Mouse (Mus musculus): ENCODE results near the gene Tdgf1.

The Tdgf1 gene

GRCm38 (mm10) chr9:110953550-110954461, 7.8 kb upstream of the Tdgf1 start:
- DNase-seq, result peak; percentile 98

GRCm38 (mm10) chr9:110952931-110953549, 7.1 kb upstream of the Tdgf1 start:
- no peak for DNase-seq

- peak; percentile 95 for DNase-seq
Observed at GRCm38 (mm10) chr9:110952398-110952797, 6.4 kb upstream of the Tdgf1 start.

DNA sequence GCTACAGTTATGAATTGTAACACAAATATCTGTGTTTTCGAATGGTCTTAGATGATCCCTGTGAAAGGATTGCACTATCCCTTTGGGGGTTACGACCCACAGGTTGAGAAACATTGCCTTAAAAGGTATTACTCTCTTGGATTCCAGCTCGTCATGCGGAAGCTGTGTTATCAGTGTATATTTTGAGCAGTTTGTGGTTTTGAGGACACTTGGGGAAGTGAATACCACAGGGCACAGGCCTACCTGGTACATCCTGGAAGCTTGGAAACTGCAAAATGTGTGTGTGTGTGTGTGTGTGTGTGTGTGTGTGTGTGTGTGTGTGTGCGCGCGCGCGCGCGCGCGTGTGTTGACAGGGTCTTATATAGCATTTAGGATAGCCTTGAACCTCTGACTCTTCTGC, 5.9 kb upstream of the Tdgf1 start:
- DNase-seq, result peak; percentile 63

GRCm38 (mm10) chr9:110951397-110951796, 5.4 kb upstream of the Tdgf1 start, which contains the start of gene Lrrc2:
TSS of gene Lrrc2 (plus strand) at chr9:110951545.
- DNase-seq, result no peak

- peak; percentile 70 for DNase-seq
Observed at GRCm38 (mm10) chr9:110950109-110950508, 4.2 kb upstream of the Tdgf1 start.

DNA sequence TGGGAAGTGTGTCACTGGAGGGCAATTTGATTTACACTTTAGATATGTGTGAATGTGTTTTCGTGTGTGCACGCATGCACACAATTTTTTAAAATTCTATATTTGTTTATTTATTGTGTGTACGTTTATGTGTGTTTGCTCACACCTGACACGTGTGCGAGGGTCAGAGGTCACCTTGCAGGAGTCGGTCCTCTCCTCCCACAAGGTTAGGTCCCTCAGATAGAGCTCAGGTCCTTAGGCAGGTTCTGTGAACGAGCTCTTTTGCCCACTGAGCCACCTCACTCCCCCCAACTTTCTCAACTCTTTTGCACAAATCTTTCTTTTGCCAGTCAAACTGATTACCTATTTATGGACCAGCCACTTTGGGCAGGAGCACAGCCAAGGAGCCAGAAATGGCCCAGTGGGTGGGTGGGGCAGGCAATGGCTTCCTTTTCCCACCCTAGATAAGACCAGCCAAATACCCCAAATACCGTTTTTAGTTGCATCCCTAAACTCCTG, 2.9 kb upstream of the Tdgf1 start:
- DNase-seq, result peak; percentile 84

DNA sequence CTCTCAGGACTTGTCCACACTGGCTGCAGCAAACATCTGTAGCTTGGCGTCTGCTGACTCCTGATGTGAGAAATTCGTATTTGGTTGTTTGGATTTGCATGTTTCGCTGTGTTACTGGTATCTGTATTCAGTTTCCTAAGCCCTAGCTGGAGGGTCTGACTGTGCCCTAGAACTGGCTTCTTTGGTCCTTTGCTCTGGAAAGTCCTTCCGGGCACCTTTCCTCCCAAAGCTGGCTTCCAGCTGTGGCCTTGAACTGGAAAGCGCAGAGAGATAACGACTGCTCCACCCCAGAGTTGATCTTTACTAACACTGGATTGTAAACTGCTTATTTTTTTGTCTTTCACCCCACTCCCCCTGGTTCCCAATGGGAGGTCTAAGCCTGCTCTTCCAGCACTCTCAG, 1.9 kb upstream of the Tdgf1 start:
- DNase-seq, result no peak

- peak; percentile 54 for DNase-seq
Observed at GRCm38 (mm10) chr9:110947261-110947661, 1.3 kb upstream of the Tdgf1 start.

DNA sequence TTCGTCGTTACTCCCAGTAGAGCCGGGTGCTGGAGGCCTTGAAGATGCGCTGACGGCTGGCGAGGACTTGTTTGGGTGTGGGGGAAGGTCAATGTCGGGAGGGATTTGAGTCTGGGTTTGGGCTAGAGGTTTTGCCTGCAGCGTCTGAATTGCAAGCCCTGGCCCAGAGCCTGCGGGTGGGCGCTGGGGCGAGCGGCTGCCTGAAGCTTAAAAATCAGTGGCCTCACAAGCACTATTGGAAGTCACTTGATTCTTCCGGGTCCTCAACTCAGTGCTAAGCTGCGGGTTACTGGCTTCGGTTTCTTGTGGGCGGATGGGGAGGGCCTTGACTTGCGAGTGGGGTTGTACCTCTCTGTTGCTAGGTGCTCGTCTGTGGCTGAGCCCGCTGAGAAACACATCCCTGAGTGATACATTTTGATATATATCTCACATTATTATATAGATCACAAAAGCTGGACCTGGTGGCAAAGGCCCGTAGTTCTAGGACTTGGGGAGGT, 638 bp upstream of the Tdgf1 start:
- peak; percentile 79 for DNase-seq

DNA sequence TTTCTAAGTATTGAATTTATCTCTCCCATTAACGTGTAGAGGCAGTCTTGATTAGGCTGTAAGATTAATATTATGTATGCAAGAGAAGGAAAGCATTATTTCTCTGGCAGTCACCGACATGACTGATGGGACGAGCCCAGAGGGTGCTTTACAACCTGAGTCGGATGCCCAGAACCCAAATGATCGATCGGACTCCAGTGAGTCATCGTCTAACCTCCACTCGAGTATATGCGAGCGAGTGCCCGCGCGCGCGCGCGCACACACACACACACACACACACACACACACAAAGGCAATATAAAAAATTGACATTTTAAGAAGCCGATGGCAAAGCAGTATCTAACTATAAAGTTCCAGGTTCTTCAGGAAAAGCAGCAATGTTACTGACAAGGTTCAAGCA, 615 bp downstream of the Tdgf1 start:
- no peak for DNase-seq

DNA sequence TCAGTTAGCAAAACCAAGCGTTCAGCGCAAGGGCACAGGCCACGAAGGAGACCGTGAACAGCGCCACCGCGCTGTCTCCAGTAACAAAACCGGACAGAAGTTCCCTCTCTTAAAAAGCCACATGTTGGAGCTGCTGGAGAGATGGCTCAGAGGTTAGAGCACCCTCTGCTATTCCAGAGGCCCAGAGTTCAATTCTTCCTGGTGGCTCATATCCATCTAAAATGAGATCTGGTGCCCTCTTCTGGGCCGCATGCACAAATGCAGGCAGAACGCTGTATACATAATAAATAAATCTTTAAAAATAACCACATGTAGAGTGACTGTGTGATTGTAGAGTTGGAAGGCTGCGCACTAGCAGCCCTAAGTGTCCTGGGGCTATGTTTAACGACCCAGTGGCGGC, 1.7 kb downstream of the Tdgf1 start:
- no peak for DNase-seq

GRCm38 (mm10) chr9:110937506-110938490, 8.2 kb downstream of the Tdgf1 start:
- DNase-seq, result no peak

DNA sequence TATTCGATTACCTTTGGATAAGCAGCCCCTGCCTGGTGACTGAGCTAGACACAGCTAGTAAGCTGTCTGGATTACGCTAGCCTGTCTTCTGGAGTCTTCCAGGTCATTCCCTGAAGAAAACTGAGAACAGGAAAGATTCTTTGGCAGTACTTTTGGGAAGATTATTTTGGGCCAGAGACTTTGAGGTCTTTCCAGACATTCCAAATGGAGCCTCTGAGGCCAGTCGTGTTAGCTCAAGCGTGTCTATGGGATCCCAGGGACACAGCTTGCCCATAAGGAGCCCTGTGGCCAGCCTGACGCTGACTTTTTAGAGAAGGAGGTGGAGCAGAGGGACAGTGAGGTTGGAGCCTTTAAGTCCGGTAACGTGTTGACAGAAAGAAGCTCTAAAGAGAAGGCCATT, 10.0 kb downstream of the Tdgf1 start:
- DNase-seq, result peak; percentile 93

DNA sequence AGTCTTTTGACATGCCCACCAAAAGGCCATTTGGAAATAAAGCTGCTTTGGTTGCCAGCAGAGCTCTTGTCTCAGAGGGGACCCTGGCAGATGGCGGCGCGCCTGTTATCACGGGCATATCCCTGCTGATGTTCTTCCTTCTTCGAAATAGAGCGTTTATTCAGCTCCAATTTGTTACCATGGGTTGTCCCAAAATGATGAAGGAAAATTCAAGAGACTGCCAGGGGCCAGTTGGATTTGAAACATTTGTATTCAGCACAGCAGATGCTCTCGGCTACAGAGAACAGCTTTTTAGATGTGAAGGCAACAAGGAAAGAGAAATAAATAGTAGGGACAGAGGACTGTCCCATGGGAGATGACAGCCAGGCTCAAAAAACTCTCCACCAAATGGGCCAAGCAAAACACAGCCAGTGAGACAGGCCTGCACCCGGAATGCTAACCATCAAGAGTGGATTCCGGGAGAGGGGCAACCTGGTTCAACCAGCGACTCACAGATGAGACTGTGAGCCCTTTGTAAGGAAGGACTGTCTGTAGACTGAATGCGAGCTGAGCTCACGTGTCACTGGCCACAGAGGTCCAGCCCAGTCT, 12.0 kb downstream of the Tdgf1 start:
- DNase-seq, result peak; percentile 96

GRCm38 (mm10) chr9:110931573-110931972, 14.4 kb downstream of the Tdgf1 start:
- no peak for DNase-seq

DNA sequence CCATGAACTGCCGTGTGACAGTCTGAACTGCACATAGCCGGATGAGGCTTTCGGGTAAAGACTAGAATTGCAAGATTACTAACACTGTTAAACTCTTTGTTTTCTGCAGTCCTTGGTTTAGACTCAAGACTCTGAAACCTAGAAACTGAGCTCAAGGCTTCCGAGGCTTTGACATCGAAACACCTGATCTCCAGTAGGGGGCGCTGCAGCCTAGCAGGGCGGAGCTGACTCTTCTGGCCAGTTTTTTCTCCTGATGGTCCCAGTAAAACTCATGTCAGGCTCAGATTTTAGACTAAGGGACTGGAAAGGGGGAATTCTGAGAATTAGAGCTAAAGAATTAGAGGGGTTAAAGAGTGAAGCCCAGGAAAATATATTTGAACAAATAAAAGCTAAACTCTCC, 23.2 kb downstream of the Tdgf1 start:
- DNase-seq, result no peak

GRCm38 (mm10) chr9:110920665-110921419, 25.1 kb downstream of the Tdgf1 start:
- peak; percentile 95 for DNase-seq

DNA sequence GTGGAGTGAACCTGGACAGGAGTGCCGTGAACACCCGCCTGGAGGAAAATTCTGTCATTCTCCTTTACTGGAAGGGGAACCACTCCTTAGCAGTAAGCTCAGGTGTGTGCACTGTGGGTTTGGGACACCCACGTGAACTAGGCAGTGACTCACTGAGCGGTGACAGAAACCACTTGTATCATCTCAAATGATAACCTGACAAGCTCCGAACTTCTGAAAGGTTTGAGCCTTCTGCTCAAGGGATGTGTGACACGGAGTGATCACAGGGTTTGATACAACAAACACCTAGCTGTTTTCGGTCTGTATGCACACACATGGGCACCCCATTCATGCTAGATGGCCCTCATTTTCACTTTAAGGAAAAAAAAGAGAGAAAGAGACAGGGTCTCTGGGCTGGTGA, 29.2 kb downstream of the Tdgf1 start, which contains the start of gene Fam240a:
Gene Fam240a (minus strand): TSS at position 76 of the 400 bp plus-strand sequence.
- DNase-seq, result no peak

GRCm38 (mm10) chr9:110915466-110915865, 30.5 kb downstream of the Tdgf1 start:
- no peak for DNase-seq

DNA sequence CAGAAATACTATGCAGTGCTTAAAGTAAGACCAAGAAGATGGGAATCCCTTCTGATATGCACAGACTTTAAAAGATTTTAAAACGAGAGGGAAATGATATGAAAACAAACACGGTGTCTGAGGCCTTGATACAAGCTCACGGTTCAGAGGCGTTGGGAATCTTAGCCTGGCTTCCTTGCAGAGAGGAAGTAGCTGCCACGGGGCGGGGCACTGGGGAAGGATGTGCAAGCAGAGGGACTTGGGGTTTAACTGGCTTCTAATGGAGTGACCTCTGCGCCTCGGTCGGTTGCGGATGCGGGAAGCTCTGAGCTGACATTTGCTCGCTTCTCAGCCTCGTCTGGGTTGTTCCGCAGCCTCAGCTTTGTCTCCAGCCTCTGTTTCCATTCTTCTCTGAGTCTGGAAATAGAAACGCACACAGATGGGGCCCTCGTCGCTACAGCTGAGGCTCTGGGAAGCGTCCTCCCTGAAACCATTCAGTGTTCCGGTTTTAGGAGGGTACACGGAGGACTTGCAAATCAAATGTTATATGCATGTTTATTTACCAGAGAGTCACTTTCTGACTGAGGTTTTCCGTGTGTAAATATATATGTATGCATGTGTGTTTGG, 31.2 kb downstream of the Tdgf1 start:
- no peak for DNase-seq
